Mouse (Mus musculus) c-Kit-negative CD71-positive TER-119-positive erythroid progenitor cells, embryonic 14.5 days (primary cell): ENCODE measurements around the gene Whrn.

Source experiments
- DNase-seq: peaks from one replicate; pipeline ENCODE4 v3.0.0-alpha.2; 2013; ENCODE audit warnings: low read depth, low spot score

The Whrn gene

DNA sequence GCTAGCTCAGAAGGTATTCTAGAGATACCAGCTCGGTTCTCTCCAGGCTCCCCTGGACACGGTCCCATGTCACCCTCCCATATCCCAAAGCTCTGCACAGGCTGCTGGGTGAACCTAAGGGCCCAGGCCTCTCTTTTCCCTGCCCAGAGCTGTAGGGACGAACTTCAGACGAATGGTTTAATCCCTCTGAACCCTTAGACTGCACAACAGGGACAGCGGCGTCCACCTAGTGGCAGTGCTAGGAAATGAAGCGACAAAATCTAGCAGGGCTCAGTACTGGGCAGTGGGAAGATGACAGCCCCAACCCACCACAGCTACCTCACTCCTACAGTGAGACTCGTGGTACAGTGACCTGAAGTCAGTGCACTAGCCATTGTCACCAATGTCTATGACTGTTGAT lies 87.1 kb downstream of the Whrn start:
- no peak for DNase-seq

DNA sequence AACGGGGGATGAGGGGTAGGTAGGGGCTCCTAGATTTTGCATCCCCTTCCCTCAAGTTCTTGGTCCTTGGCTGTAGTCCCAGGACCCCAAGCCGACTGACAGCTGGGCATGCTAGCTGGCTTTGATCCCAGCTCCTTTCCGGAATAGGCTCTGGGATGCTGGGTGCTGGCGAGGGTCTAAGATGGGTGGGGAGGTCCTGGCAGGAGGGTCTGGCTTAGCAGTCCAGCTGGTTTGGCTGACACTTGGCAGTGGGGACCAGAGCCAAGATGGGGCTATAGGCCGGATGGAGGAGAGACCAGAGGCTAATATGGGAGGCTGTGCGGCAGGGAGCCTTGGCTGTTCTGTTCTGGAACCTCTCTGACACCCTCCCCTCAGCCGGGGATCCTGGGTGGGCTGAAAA lies 87.5 kb downstream of the Whrn start:
- no peak for DNase-seq

DNA sequence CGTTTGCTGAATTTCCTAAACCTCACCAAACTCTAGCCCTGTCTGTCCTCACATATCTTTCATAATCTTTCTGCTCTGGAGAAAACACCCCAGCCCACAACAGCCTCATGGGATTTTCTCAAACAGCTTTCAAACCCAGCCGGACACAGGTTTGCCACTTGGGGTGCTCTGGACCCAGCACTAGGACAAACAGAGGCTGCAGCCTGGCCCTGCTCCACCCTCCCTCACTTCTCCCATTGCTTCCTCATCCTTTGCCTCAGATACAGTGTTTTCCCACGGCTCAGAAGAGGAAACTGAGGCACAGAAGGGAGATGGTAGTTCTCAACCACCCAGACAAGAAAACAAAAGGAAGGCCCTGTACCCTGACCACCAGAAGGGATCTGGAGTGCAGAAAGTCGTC lies 90.1 kb downstream of the Whrn start:
- DNase-seq = no peak

DNA sequence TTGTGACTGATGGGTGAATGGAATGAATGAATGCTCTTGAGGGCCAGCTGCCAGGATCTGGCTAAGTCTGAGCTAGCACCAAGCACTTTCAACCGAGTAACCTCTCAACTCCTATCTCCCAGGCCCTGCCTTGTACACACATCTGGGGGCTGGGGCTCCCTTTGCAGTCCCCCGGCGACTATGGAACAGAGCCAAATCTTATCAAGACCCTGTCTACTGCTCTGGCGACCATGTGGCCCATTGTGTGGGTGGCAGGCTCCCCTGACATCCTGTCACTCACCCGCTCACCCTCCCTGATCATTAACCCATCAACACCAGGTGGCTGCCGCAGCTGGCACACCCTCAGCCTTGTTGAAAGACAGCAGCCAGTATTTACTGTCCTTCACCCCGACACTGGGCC lies 90.7 kb downstream of the Whrn start:
- no peak for DNase-seq

DNA sequence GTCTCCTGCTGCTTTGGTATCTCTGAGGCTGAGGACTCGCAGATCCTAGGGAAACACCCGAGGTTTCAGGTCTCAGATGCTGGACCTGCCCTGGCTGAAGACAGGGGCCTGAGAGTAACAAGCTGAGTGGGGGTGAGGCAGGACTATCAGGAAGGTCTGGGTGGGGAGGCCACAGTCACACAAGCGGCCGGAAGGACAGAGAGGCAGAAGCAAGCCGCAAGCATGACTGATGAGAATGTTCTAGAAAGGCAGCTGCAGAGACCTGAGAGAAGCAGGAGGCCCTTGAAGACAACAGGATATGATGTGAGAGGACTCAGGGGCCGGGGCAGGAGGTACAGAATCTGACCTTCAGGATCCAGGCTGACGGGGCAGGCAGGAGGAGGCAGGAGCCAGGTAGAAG lies 91.6 kb downstream of the Whrn start:
- no peak for DNase-seq

DNA sequence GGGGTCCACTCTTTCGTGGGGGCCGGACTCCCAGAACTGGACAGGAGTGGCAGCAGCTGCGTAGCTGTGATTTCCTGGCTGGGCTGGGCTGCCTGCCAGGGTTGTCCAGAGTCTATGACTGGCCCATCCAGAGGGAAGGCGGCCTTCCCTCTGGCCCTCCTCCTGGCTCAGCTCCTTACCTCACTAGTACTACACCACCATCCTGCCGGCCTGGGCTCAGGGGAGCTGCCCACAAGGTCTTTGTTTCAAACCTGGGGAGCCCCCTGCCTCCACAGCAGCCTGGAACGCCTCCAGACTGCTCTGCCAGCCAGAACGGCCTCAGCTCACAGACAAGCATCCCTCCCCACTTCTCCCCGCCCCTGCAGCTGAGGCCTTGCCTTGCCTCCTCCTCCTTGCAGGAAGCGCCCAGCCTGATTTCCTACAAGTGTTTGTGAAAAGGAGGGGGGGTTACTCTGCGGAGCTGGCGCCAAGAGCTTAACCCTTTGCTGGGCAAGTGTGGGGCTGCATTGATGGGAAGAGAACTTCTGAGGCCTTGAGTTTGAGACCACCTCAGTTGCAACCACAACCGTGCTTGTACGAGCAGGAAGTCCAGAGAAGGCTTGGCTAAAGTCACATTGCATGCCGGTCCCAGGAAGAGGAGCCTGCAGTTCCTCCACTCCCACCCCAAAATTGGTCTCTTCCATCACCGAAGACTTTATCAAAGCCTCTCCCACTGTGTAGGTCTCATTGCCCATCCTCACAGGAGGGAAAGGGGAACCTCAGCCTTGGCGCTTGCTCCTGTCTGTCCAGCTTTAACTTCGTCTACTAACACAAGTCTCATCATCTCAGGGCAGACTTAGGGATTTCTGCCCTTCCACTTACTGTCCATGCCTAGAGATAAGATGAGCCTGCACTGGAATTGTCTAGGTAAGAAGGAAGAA lies 92.5 kb downstream of the Whrn start, which contains the start of gene Akna:
Akna (minus strand) TSS at position 315 of the 920 bp plus-strand sequence.
- DNase-seq = no peak

DNA sequence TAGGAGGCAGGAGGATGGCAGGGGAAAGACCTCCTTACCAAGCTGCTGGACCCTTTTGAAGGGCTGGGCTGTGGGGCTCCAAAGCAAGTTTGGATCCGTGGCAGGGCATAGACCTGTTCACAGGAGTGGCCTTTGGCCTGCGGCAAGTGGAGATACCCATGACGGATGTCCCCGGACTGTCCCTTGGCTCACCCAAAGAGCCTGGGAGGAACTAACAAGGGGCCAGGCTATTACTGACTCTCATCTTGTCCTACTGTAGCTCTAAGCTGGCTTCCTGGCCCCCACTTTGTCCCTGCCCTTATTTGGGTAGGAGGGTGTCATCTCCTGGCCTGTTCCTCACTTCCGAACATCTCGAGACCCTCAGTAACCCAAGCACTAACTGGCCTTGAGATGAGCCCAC lies 93.2 kb downstream of the Whrn start:
- DNase-seq = no peak

DNA sequence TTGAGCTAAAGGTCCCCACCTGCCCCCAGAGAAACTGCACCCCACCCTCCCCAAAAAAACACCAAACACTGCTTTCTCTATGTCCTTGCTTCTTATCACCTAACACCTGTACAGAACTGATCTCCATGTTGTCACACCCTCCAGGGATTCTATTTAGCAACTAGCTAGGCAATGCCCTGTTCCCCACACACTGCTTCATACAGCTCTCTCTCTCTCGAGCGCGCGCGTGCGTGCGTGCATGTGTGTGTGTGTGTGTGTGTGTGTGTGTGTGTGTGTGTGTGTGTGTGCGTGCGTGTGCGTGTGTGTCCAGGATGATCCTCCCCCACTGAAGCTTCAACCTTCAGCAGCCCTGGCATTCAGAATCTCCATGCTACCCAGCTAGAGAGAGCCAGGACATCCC lies 93.7 kb downstream of the Whrn start:
- no peak for DNase-seq

DNA sequence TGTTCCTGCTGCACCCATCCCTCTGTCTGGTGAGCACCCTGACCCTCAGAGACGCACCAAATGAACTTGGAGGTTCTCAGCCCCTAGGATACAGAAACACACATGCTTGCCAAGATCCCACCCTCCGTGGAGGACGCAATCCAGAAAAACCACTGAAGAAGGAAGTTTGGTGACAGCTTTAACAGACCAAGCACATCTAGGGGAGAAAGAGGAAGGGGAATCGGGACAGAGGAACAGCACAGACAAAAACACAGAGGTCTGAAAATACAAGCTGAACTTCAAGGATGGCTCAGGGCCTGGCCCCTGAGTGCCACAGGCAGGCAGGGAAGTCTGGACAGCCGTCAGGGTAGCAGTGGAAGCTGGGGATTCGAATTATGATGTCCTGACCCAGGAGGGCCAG lies 94.2 kb downstream of the Whrn start:
- DNase-seq = no peak

DNA sequence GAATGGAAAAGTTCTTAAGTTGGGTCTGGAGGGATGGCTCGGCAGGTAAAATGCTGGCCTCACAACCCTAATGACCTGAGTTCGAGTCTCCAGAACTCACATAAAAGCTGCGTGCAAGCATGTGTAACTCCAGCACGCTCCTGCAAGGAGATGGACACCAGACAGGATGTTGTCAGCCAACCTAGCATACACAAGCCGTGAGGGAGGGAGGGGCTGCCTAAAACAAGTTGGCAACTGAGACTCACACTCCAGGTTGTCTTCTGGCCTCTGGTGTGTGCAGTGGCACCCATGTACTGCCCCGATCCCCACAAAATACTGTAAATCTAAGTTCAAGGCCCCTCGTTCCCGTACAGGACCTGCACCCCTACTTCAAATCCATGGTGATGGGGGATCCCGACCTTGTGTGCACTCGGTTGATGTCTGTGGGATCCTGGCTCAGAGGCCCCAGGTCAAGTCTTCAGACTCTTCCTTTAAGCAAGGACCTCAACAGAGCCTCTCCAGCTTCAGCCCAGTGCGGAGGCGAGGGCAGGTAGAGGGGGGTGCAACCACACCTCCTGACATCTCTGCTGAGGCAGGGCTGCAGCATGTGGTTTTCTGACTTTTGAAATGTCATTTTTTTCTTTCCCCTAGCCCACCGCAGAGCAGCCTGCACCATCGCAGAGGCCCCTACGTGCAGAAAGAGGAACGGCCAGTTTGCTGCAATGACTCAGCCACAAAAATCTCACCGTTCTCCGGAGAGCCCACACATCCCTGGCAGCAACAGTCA lies 95.1 kb downstream of the Whrn start:
- DNase-seq = no peak

DNA sequence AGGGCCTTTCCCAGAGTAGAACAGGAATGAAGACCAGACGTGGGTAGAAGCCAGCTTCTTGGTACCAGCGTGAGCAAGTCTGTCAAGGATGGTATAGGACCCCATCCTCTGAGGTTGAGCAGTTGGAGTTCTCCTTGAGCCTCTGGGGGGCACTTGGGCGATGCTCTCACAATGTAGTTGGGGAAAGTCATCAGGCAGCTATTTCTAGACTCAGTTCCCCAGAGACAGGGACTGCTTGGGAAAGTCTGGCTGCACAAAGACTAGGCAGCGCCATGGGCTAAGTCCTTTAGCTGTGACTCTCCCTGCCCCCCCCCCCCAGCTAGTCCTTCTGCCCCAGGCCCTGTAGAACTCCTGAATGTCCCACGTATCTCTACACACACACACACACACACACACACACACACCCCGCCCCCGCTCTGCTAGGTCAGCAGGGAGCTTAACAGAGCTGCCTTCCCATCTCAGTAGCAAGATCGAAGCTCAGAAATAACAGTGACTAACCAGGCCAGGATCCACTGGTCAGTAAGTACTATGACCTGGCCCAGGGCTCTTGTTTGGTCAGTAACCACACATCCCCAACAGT lies 96.0 kb downstream of the Whrn start:
- no peak for DNase-seq

DNA sequence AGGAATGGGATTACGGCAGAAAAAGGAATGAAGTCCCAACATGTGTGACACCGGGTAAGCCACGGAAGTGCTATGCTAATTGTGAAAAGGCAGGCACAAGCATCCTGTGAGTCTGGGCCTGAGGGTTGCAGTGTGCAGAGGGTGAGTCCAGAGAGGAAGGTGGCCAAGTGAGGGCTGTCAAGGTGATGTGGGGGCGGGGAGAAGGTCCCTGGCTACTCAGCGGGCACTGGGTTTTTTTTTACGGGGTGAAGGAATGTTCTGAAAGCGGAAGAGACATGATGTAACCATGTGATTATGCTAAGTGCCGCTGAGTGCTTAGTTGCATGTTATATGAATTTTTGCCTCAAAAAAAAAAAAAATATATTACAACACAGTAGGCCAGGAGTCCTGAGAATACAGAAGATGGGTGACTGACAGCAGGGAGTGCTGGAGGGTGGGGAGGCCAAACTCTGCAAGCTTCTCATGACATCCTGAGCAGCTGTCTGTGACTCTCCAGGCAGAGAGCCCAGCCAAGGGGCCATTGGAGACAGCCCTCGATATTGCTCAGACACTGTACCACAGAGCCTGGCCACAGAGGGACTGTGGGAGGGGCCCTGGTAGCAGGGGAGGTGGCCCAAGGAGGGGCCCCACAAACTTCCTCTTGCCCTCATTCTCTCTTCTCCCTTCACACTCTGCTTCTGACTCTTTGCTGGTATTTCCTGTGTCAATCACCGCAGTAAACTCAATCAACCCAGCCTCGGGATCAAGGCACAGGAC lies 96.8 kb downstream of the Whrn start:
- DNase-seq = no peak

DNA sequence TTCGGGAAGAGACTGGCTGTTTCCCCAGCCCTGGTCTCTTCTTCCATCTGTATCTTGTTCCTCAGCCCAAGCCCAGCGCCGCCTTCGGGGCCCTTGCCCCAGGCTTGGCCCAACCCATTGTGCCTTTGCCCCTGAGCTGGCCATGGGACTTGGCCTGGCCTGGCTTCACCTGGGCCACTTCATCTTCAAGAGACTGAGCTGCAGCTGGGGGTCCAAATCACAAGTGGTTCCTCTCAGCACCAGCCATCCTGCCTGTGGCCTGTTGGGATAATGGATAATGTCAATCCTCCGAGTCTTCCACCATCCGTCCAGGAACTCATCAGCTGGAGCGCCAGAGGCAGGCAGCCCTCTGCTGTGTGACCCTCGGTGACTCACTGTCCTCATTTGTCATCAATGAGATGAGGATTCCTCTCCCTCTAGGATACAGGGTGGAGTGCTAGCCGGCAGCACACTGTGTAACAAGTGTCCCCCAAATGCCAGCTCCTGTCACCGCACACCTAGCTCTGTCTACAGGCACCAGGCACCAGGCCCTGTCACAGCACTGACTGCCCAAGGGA lies 97.7 kb downstream of the Whrn start:
- no peak for DNase-seq

DNA sequence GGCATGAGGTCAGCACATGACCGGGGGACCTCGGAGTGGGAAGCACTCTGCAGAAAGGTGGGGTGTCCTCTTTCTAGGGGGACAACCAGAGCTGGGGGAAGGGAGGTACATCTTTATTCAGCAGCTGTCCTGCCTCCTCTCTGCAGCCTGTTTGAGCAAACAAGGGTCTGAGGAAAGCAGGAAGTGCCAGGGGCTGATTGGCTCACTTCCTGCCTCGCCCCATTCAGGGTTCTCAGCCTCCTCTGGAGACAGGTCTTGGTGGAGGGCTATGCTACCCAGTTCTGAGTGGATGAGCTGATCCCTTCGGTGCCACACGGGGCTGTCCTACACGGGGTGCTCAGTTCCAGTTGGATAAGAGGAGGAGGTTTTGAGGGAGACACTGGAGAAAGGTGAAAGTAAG lies 104.5 kb downstream of the Whrn start:
- no peak for DNase-seq

DNA sequence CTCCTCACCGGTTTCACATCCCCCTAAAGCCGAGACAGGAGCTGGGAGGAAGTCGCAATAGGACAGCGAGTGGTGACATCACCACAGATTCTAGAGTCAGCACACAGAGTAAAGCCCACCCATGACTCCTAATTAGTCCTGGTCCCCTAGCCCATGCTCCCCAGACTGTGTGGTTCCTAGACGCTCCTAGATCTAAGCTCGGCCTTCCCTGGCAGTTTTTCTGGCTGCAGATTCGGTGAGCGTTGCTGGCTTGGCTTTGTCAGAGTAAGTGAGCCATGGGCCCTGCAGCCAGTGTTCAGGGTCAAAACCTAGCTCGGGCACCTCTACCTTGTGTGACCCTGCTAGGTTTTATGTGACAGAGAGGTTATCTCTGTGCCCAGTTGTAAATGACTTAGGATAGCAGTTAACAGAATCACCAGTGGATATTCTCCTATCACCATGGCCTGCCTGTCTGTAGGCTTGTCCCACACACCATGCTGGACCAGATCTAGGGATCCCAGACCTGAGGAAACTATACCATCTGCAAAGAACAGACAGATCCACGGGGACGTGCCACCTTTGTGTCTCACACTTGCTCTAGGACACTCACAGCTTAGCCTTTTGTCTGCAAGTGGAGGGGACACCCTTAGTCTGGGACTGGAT lies 105.8 kb downstream of the Whrn start:
- DNase-seq = no peak

DNA sequence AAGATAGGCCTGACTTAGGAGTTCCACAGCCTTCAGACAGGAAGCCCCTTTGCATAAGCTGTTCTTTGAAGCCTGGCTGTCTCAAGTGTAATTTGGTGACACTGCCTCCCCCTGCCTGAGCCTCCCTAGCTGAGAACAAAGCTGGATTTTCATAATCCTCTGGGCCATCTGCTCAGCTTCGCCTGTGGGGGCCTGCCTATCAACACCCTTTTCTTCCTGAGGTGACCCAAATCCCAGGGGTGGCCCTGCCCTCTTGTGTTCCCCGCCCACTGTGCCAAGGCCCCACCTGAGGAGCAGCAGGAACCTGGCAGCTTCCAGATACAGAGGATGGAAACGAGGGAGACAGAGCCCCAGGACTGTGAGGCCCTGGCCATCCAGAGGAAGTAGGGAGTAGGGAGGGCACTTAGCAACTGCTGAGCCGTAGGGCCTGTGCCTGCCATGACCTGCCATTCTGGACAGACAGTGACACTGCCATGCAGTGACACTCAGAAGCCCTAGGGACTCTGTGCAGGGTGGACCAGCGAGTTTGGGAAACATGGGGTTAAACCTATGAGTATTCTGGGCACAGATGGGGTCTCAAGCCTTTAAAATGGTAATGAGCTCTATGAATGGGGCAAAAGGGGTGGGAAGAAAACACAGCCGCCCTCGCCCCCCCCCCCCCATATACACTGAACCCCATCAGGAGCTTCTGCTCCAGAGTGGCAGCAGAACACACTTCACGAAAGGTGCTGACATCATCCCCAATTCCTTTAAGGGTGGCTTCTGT lies 106.5 kb downstream of the Whrn start:
- no peak for DNase-seq

DNA sequence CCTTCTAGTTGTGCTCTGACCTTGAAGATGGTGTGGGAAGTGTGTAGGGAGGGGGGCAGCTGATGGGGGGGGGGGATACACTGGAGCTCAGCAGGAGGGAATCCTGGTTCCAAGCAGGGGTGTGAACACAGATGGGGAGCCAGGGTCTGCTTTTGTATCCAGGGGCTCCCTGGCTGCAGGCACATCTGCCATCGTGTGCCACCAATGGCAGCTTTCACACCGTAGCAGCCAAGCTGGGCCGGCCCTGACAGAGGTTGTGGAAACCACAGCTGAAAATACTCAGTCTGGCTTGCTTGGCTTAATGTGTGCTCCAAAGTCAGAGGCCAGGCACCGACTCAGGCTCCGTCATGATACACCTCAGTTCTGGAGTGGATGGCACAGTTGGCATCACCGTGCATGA lies 107.8 kb downstream of the Whrn start:
- DNase-seq = no peak

DNA sequence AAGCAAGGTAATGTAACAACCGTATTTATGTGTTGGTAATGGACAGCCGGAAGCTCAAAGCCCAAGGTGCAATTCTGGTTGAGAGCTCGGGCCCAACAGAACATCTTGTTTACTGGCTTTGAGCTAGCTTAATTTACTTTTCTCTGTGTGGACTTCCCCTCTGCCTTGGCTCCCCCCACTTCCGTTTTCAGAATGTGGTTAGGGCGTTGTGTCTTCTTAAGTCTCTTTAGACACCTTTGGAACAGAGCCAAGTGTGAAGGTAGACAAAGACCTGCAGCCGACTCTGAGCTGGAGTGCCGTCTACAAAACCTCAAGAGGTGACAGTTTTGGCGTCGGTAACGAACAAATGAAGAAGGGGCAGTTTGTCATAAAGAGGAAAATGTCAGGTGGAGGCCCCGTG lies 110.0 kb downstream of the Whrn start:
- no peak for DNase-seq

DNA sequence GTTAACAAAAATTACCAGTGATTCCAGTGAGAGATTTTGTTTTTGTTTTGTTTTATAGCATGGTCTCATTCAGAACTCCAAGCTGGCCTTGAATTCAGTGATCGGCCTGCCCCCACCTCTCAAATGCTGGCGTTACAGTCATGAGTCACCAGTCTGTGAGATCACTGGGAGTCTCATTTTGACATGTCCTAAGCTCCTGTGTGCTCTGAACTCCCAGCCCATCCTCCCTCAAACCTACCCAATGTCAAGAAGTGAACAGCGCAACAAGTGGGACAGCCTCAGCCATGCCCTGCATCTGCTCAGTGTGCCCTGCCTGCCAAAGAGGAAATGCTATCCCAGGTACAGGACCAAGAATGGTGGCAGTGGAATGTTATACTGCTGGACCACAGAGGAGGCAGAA lies 110.5 kb downstream of the Whrn start:
- no peak for DNase-seq

DNA sequence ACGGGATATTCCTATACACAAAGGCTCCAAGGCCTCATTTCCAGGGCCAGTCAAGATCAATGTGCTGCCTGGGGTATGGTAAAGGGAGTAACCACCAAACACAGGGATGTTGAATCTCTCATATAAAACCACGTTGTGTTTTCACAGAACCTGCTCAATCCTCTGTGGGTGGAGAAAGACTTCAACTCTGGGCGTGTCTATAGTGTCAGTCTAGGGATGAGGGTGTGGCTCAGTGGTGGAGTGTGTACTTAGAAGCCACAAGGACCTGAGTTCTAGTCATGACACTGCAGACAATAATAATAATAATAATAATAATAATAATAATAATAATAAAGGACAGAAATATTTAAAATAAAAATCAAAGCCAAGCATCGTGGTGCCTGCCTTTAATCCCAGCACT lies 111.5 kb downstream of the Whrn start:
- no peak for DNase-seq
